Mouse (Mus musculus) heart, adult 2 months (tissue): ENCODE measurements around the gene Nab2.

Experiments
- CTCF ChIP-seq: fragments of 200-600 bp; IDR thresholded peaks from 2 replicates; pipeline ENCODE4 v1.8.1; 2022; ENCODE audit warnings: antibody characterized with exemption, mild to moderate bottlenecking, moderate library complexity
- POLR2A ChIP-seq: fragments of 200-500 bp; IDR thresholded peaks from 2 replicates; pipeline ENCODE4 v1.6.1; 2011; ENCODE audit warnings: mild to moderate bottlenecking, low read depth, low read length, control low read depth; ENCODE audit not compliant: insufficient read depth

DNA sequence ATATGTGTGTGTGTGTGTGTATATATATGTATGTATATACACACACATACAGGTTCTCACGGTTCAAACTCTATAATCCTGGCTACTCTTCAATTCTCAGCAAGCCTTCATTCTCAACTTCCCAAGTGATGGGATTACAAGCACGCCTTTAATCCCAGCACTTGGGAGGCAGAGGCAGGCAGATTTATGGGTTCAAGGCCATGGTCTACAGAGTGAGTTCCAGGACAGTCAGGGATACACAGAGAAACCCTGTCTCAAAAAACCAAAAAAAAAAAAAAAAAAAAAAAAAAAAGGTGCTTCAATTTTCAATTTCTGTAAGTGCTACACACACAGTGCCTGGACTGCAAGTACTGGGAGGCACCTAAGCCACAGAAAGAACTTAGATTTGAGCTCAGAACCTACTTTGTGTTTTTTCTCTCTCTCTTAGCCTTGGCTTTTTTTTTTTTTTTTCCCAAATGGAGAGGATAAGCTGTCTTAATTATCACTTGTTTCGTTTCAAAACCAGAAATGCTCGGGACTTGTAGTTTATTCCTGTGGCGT lies 7.6 kb upstream of the Nab2 start:
- TF ChIP-seq CTCF (no peak), POLR2A (no peak)
